Mouse (Mus musculus): ENCODE measurements at regions not wholly inside any gene's neighbourhood (a gene's known extent, or its start where the extent isn't known, plus 50 kb on each side); places are given as distances from the start of the nearest gene placed in this dataset.

- Histone ChIP-seq H3K4me3 (no peak overlapping the region), H3K9ac (no peak overlapping the region), H3K36me3 (replicated peaks) (no peaks in the 10 kb centered on the region), H3K27ac (no peak overlapping the region), H3K9me3 (no peaks in the 10 kb centered on the region), H3K4me2 (no peak overlapping the region), H3K27me3 (replicated peaks) (no peaks in the 10 kb centered on the region), H3K4me1 (no peaks in the 10 kb centered on the region)
- ATAC-seq (replicated peaks), result no peak
- 74% methylated on average over 3 of the region's 3 CpGs for WGBS
These were observed 52.1 kb upstream of the Bmp2 start for GRCm38 (mm10) chr2:133499904-133500303.
